Mouse (Mus musculus) MEL (cell line): ENCODE results near the gene Lrrc3.
"Not testable (repeated sequence)": the region's sequence is repeated elsewhere in the genome, so short reads cannot be mapped to it uniquely, and the experiment has no call there.

Experiments used
- CTCF ChIP-seq, 3 experiments: IDR thresholded peaks in 2 of 3; conservative IDR thresholded peaks in 1 of 3; 2 replicates each; pipeline ENCODE4 v1.5.1; 2011 to 2012; ENCODE audit warnings: low read length in 3 of 3, low read depth in 2 of 3, mild to moderate bottlenecking in 2 of 3, improper control_type of control experiment in 1 of 3, inconsistent platforms in 1 of 3, mixed read lengths in 1 of 3, moderate library complexity in 1 of 3; ENCODE audit not compliant: control insufficient read depth in 1 of 3, insufficient read depth in 1 of 3, poor library complexity in 1 of 3, severe bottlenecking in 1 of 3
- POLR2A ChIP-seq, 2 experiments: IDR thresholded peaks; 2 replicates each; pipeline ENCODE4 v1.6.1; 2011 to 2012; ENCODE audit warnings: low read length in 2 of 2, mild to moderate bottlenecking in 2 of 2, control low read depth in 1 of 2, improper control_type of control experiment in 1 of 2, low read depth in 1 of 2, moderate library complexity in 1 of 2; ENCODE audit not compliant: control insufficient read depth in 1 of 2, insufficient read depth in 1 of 2, poor library complexity in 1 of 2

DNA sequence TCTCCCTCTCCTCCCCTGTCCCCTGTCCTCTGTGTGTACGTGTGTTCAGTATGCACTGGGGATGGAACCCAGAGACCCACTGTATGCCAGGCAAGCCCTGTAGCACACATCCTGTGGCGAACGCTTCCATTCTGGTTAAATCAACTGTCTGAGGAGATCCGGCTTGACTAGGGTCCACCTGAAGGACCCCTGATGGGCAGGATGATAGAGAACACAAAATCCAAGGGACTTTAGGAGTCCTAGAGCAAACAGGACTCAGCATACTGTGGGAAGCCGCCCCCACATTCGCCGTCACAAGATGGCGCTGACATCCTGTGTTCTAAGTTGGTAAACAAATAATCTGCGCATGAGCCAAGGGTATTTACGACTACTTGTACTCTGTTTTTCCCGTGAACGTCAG lies 48.1 kb upstream of the Lrrc3 start:
- TF ChIP-seq POLR2A (IDR thresholded peaks at IDR 0.05; ENCODE audit: control insufficient read depth in 1 of 2, insufficient read depth in 1 of 2, low read depth in 1 of 2, low read length in 2 of 2, poor library complexity in 1 of 2), result 0 out of 4 replicates have a peak, but pooled peaks of 1 of the 2 experiments have one; percentile 24
- not testable (repeated sequence) for TF ChIP-seq CTCF (IDR thresholded peaks at IDR 0.05 in 2 of 3, conservative IDR thresholded peaks at IDR 0.05 in 1 of 3; ENCODE audit: control insufficient read depth in 1 of 3, insufficient read depth in 1 of 3, low read depth in 2 of 3, low read length in 3 of 3, poor library complexity in 1 of 3, severe bottlenecking in 1 of 3)
